Mouse (Mus musculus): ENCODE data around the gene Pfkl. TPM values are rescaled to one million over a fixed set of nuclear protein-coding genes. Genes with fewer than 3 reads are reported as not detected.
"Not testable (repeated sequence)": the region's sequence is repeated elsewhere in the genome, so short reads cannot be mapped to it uniquely, and the experiment has no call there.

Pfkl gene
- polyA plus RNA-seq, 1 experiment from 2014 or later, result 90.8 TPM

DNA sequence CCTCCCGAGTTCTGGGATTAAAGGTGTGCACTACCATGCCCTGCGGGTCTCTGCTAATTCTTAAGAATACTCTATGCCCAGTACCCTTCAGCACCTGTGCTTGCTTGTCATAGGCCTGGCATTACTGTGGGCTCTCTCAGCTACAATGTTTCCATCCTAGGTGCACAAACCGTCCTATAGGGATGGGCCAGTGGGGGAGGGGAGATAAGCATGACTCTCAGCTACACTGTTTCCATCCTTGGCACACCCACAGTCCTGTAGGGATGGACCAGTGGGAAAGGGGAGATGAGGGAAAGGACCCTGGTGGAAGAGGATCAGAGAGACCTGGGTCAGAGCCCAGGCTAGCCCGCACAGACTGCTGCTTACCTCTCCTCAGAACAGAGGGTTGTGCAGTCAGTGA is 27.3 kb upstream of the Pfkl start:
- Histone ChIP-seq H3K4me1 (replicated peaks) (no peaks in the 10 kb centered on the region), H3K9ac (no peak overlapping the region), H3K9me3 (no peaks in the 10 kb centered on the region), H3K4me3 (no peak overlapping the region), H3K36me3 (no peaks in the 10 kb centered on the region), H3K27me3 (0 out of 2 replicates have a peak, but pooled peaks cover under 1% of the 10 kb centered on the region), H3K4me2 (no peak overlapping the region), H3K27ac (replicated peaks) (no peak overlapping the region)
- no peak for ATAC-seq (ENCODE audit: low read depth)
- 82% methylated on average over 4 of the region's 4 CpGs for whole genome bisulfite sequencing

GRCm38 (mm10) chr10:78031987-78032386 is 22.1 kb upstream of the Pfkl start:
- H3K9me3 ChIP-seq, result no peaks in the 10 kb centered on the region
- no peak overlapping the region for H3K27ac ChIP-seq (replicated peaks)
- no peaks in the 10 kb centered on the region for H3K4me1 ChIP-seq (replicated peaks)
- 83% methylated on average over 2 of the region's 2 CpGs for WGBS
- no peak overlapping the region for H3K4me2 ChIP-seq
- no peaks in the 10 kb centered on the region for H3K36me3 ChIP-seq
- H3K9ac ChIP-seq, result no peak overlapping the region
- no peaks in the 10 kb centered on the region for H3K27me3 ChIP-seq
- no peak for ATAC-seq (ENCODE audit: low read depth)
- H3K4me3 ChIP-seq, result no peak overlapping the region

DNA sequence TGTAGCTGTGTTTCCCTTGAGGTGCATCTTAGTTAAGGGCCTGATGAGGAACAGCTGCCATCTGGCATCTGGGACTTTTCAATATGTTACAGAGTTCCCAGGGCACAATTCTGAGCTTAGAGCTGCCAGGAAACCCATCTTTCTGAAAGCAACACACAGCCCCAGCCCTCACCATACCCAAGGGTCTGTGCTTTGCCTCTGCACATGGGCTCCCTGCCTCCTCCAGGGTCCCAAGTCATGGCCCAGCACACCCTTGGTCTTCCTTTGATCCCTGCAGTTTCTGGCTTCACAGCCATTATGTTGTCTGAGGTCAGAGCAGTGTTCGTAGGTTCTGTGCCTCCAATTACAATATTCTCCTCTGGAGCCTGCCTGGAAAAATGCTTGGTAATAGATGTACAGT is 19.2 kb upstream of the Pfkl start:
- Histone ChIP-seq H3K27me3 (no peaks in the 10 kb centered on the region), H3K9me3 (no peaks in the 10 kb centered on the region), H3K27ac (replicated peaks) (no peak overlapping the region), H3K9ac (no peak overlapping the region), H3K4me3 (no peak overlapping the region), H3K36me3 (no peaks in the 10 kb centered on the region), H3K4me1 (replicated peaks) (no peaks in the 10 kb centered on the region), H3K4me2 (no peak overlapping the region)
- ATAC-seq (ENCODE audit: low read depth), result no peak
- WGBS, result 80% methylated on average over 1 of the region's 1 CpGs

DNA sequence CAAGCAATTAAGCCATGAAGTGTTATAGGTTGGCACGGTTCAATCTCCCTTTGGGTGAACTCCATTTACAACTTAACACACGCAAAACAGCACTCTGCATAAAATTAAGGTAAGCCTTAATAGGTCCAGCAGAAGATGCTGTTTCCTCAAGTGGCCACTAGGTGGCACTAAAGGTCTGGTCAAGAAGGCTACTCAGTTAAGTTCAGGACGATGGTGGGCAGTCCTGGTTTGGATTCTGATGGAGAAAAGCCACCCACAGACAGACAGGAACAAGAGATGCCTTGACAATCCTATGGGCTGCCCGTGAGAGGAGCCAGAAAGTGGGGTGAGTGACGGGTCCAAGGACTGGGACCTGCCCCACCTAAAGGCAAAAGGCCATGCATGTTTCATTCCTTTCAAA is 18.2 kb upstream of the Pfkl start:
- Histone ChIP-seq H3K27ac (replicated peaks) (no peak overlapping the region), H3K9ac (no peak overlapping the region), H3K4me3 (no peak overlapping the region), H3K4me1 (replicated peaks) (no peaks in the 10 kb centered on the region), H3K4me2 (no peak overlapping the region), H3K27me3 (no peaks in the 10 kb centered on the region), H3K36me3 (no peaks in the 10 kb centered on the region), H3K9me3 (no peaks in the 10 kb centered on the region)
- peak; percentile 88 for ATAC-seq (ENCODE audit: low read depth)
- 5% methylated on average over 5 of the region's 5 CpGs for WGBS

GRCm38 (mm10) chr10:78025453-78025852 is 15.6 kb upstream of the Pfkl start:
- not testable (repeated sequence) for H3K9me3 ChIP-seq; H3K27me3 ChIP-seq; H3K4me2 ChIP-seq; H3K4me1 ChIP-seq (replicated peaks); H3K9ac ChIP-seq; H3K4me3 ChIP-seq; H3K27ac ChIP-seq (replicated peaks); H3K36me3 ChIP-seq; ATAC-seq (ENCODE audit: low read depth)
- 72% methylated on average over 6 of the region's 8 CpGs for WGBS

DNA sequence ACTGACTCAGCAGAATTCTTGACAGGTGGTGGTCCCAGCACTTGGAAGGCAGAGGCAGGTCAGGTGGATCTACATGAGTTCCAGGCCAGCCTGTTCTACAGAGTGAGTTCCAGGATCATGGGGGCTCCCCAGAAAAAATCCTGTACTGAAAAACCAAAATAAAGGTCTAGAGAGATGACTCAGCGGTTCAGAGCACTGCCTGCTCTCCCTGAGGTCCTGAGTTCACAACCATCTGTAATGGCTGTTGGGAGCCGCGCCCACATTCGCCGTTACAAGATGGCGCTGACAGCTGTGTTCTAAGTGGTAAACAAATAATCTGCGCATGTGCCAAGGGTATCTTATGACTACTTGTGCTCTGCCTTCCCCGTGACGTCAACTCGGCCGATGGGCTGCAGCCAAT is 10.1 kb upstream of the Pfkl start:
- WGBS, result 93% methylated on average over 7 of the region's 11 CpGs
- not testable (repeated sequence) for H3K4me3 ChIP-seq; H3K27me3 ChIP-seq; H3K36me3 ChIP-seq; H3K4me1 ChIP-seq (replicated peaks); H3K9me3 ChIP-seq; H3K27ac ChIP-seq (replicated peaks); H3K9ac ChIP-seq; H3K4me2 ChIP-seq; ATAC-seq (ENCODE audit: low read depth)

- Histone ChIP-seq H3K4me1 (replicated peaks) (no peaks in the 10 kb centered on the region; the same call in 1 of the 2 replicates), H3K4me3 (no peak overlapping the region), H3K27ac (replicated peaks) (no peak overlapping the region), H3K36me3 (no peaks in the 10 kb centered on the region), H3K4me2 (no peak overlapping the region), H3K9me3 (no peaks in the 10 kb centered on the region), H3K27me3 (no peaks in the 10 kb centered on the region), H3K9ac (no peak overlapping the region)
- WGBS, result 82% methylated on average over 4 of the region's 4 CpGs
- ATAC-seq (ENCODE audit: low read depth), result peak; percentile 59; the same call in 1 of the 2 replicates
Observed at GRCm38 (mm10) chr10:78019291-78019690, 9.4 kb upstream of the Pfkl start.

DNA sequence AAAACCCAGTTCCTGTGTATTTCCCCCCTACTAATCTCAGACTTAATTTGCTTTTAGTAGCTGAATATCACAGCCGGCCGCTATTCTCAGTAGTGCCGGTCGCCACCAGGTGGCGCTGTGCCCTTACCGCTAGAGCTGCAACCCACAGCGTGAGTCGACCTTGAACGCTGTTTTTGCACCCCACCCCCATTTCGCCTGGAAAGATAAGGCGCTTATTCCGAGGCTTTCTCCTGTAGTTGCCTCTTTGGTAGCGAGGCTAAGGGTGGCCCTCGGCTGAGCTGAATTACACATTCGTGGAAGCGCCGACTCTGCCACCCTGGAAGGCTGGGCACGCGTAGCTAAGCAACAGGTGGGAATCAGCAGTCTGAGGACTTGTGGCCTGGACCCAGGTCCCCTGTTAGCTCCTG is 8.9 kb upstream of the Pfkl start:
- Histone ChIP-seq H3K4me2 (peak overlapping the region; percentile 55), H3K9me3 (no peaks in the 10 kb centered on the region), H3K9ac (no peak overlapping the region), H3K4me1 (replicated peaks) (no peaks in the 10 kb centered on the region; the same call in 1 of the 2 replicates), H3K27me3 (no peaks in the 10 kb centered on the region), H3K4me3 (peak overlapping the region; percentile 27), H3K27ac (replicated peaks) (no peak overlapping the region), H3K36me3 (no peaks in the 10 kb centered on the region)
- WGBS, result 22% methylated on average over 19 of the region's 19 CpGs
- peak; percentile 84 for ATAC-seq (ENCODE audit: low read depth)

GRCm38 (mm10) chr10:78016366-78016765 is 6.5 kb upstream of the Pfkl start:
- H3K9ac ChIP-seq, result no peak overlapping the region
- no peaks in the 10 kb centered on the region for H3K36me3 ChIP-seq
- no peak for ATAC-seq (ENCODE audit: low read depth)
- no peak overlapping the region for H3K4me3 ChIP-seq
- H3K9me3 ChIP-seq, result no peaks in the 10 kb centered on the region
- 45% methylated on average over 5 of the region's 5 CpGs for WGBS
- no peaks in the 10 kb centered on the region for H3K27me3 ChIP-seq
- H3K27ac ChIP-seq (replicated peaks), result no peak overlapping the region
- no peak overlapping the region for H3K4me2 ChIP-seq
- H3K4me1 ChIP-seq (replicated peaks), result no peaks in the 10 kb centered on the region; the same call in 1 of the 2 replicates

DNA sequence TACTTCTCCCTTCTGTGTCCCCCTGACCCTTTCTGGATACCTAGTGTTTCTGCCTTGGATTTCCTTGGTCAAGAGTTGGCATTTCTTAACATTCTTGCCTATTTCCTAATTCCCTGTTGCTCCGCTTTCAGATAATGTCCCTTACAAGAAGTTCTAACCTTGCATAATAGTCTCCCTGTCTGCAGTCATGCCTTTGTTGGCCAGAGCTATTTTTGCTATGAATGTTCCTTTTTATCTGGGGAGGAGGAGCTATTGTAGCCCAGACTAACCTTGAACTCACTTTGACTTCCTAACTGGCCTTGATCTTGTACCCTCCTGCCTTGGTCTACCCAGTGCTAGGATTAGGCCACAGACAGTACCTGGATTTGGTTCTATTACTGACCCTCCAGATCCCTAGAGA is 5.6 kb upstream of the Pfkl start:
- no peaks in the 10 kb centered on the region; the same call in 1 of the 2 replicates for H3K4me1 ChIP-seq (replicated peaks)
- no peaks in the 10 kb centered on the region for H3K27me3 ChIP-seq
- no peak overlapping the region for H3K4me2 ChIP-seq
- no peak overlapping the region for H3K4me3 ChIP-seq
- WGBS, result 89% methylated on average over 1 of the region's 1 CpGs
- H3K9ac ChIP-seq, result no peak overlapping the region
- H3K27ac ChIP-seq (replicated peaks), result no peak overlapping the region
- no peaks in the 10 kb centered on the region for H3K9me3 ChIP-seq
- H3K36me3 ChIP-seq, result no peaks in the 10 kb centered on the region
- ATAC-seq (ENCODE audit: low read depth), result no peak

GRCm38 (mm10) chr10:78012661-78013495 is 3.0 kb upstream of the Pfkl start:
- WGBS, result 93% methylated on average over 18 of the region's 18 CpGs
- no peak for ATAC-seq (ENCODE audit: low read depth)

GRCm38 (mm10) chr10:78011116-78011515 is 1.2 kb upstream of the Pfkl start:
- H3K4me1 ChIP-seq (replicated peaks), result peaks cover 33% of the 10 kb centered on the region
- not testable (repeated sequence) for H3K9ac ChIP-seq; H3K9me3 ChIP-seq; H3K4me3 ChIP-seq; H3K4me2 ChIP-seq; ATAC-seq (ENCODE audit: low read depth); H3K36me3 ChIP-seq; H3K27ac ChIP-seq (replicated peaks); H3K27me3 ChIP-seq
- 90% methylated on average over 5 of the region's 5 CpGs for WGBS

More at GRCm38 (mm10) chr10:78012661-78013495, 3.0 kb upstream of the Pfkl start:
- H3K27ac ChIP-seq (replicated peaks), result no peak overlapping the region
- H3K9ac ChIP-seq, result no peak overlapping the region
- H3K9me3 ChIP-seq, result no peaks in the 10 kb centered on the region
- peaks cover 16% of the 10 kb centered on the region for H3K4me1 ChIP-seq (replicated peaks)
- H3K4me2 ChIP-seq, result no peak overlapping the region
- H3K27me3 ChIP-seq, result no peaks in the 10 kb centered on the region
- no peak overlapping the region for H3K4me3 ChIP-seq
- no peaks in the 10 kb centered on the region for H3K36me3 ChIP-seq

GRCm38 (mm10) chr10:78010335-78010734 is 452 bp upstream of the Pfkl start:
- no peaks in the 10 kb centered on the region for H3K36me3 ChIP-seq
- H3K4me2 ChIP-seq, result peak overlapping the region; percentile 75
- no peak overlapping the region; the same call in 1 of the 2 replicates for H3K9ac ChIP-seq
- peaks cover 33% of the 10 kb centered on the region for H3K4me1 ChIP-seq (replicated peaks)
- H3K9me3 ChIP-seq, result no peaks in the 10 kb centered on the region
- no peak for ATAC-seq (ENCODE audit: low read depth)
- WGBS, result 20% methylated on average over 10 of the region's 10 CpGs
- no peaks in the 10 kb centered on the region for H3K27me3 ChIP-seq
- no peak overlapping the region; the same call in 1 of the 2 replicates for H3K4me3 ChIP-seq
- no peak overlapping the region for H3K27ac ChIP-seq (replicated peaks)
